ENCODE assay signal across 11 mouse cellular contexts in genomic region chr3:119537884-119538283, GRCm38 (mm10).
DNase-seq lines count a peak whose midpoint lies in the region; ATAC-seq and TF ChIP-seq lines count a peak whose summit lies in the region.
"Had no signal": no experiment of that assay in that cellular context is flagged by ENCODE, and none has a peak within 500 bp of the region (broad histone marks: within the 10 kb centered on the region; RNA-seq: fewer than 3 reads in every experiment).

No protein-coding gene starts in this region.

- DNase-seq in adrenal gland, postnatal 14 days: peak; percentile 9
- no peak for DNase-seq in adrenal gland, postnatal 36 days
- no peak for DNase-seq in kidney, adult 2 months
- DNase-seq in kidney, adult 9 months: no peak
- no peak for DNase-seq in midbrain, postnatal 0 days (ENCODE audit: low spot score)
- no peak for DNase-seq in stomach, postnatal 0 days (ENCODE audit: low spot score)
- no peak for DNase-seq in thymus, postnatal 4 days
- DNase-seq: layer of hippocampus, postnatal 36 days; liver, embryonic 13.5 days had no signal

- H3K9ac ChIP-seq in midbrain, postnatal 0 days (replicated peaks; ENCODE audit: low read length, poor library complexity, severe bottlenecking): no peak overlapping the region
- no peak overlapping the region for H3K9ac ChIP-seq in midbrain, embryonic 13.5 days (replicated peaks)
- no peak overlapping the region for H3K9ac ChIP-seq in stomach, postnatal 0 days (ENCODE audit: low read length)
- H3K9ac ChIP-seq: embryonic facial prominence, embryonic 13.5 days; liver, embryonic 13.5 days had no signal

- H3K4me1 ChIP-seq in kidney, adult 2 months (ENCODE audit: control insufficient read depth, insufficient read depth, low read length): no peaks in the 10 kb centered on the region
- H3K4me1 ChIP-seq in midbrain, postnatal 0 days (ENCODE audit: insufficient read depth, low read length): no peaks in the 10 kb centered on the region
- no peaks in the 10 kb centered on the region for H3K4me1 ChIP-seq in midbrain, embryonic 13.5 days (replicated peaks)
- H3K4me1 ChIP-seq in stomach, postnatal 0 days (replicated peaks; ENCODE audit: control insufficient read depth, insufficient read depth): no peaks in the 10 kb centered on the region
- H3K4me1 ChIP-seq: embryonic facial prominence, embryonic 13.5 days; liver, embryonic 13.5 days had no signal

- no peak overlapping the region for H3K4me3 ChIP-seq in kidney, adult 2 months (ENCODE audit: insufficient read depth, low read depth, low read length)
- H3K4me3 ChIP-seq in midbrain, postnatal 0 days (ENCODE audit: low read depth, low read length): no peak overlapping the region
- no peak overlapping the region for H3K4me3 ChIP-seq in midbrain, embryonic 13.5 days (replicated peaks)
- H3K4me3 ChIP-seq in stomach, postnatal 0 days (ENCODE audit: low read depth, low read length): no peak overlapping the region
- H3K4me3 ChIP-seq: embryonic facial prominence, embryonic 13.5 days; liver, embryonic 13.5 days had no signal

- H3K27me3 ChIP-seq in kidney, adult 2 months (replicated peaks; ENCODE audit: control insufficient read depth, insufficient read depth, low read length): no peaks in the 10 kb centered on the region
- no peaks in the 10 kb centered on the region for H3K27me3 ChIP-seq in midbrain, postnatal 0 days (ENCODE audit: insufficient read depth, low read length)
- H3K27me3 ChIP-seq in midbrain, embryonic 13.5 days: no peaks in the 10 kb centered on the region
- no peaks in the 10 kb centered on the region for H3K27me3 ChIP-seq in stomach, postnatal 0 days (ENCODE audit: control insufficient read depth, insufficient read depth, low read length)
- H3K27me3 ChIP-seq: embryonic facial prominence, embryonic 13.5 days; liver, embryonic 13.5 days had no signal

- TF ChIP-seq EP300 in stomach, postnatal 0 days (optimal IDR thresholded peaks at IDR 0.05): no peak

- TF ChIP-seq CTCF in kidney, adult 2 months (conservative IDR thresholded peaks at IDR 0.05; ENCODE audit: insufficient read depth, insufficient read length, low read depth, low read length): peak; percentile 43
- peak; percentile 35; the same call in 1 of the 2 replicates for TF ChIP-seq CTCF in midbrain, postnatal 0 days (IDR thresholded peaks at IDR 0.05)
- TF ChIP-seq CTCF in stomach, postnatal 0 days (IDR thresholded peaks at IDR 0.05; ENCODE audit: low read depth): peak; percentile 60

- ATAC-seq in midbrain, postnatal 0 days (ENCODE audit: low FRiP score): no peak
- ATAC-seq in midbrain, embryonic 13.5 days: no peak
- no peak for ATAC-seq in stomach, postnatal 0 days (ENCODE audit: low FRiP score, low TSS enrichment)

- no peak overlapping the region for H3K27ac ChIP-seq in kidney, adult 2 months (ENCODE audit: insufficient read depth, low read depth, low read length)
- no peak overlapping the region for H3K27ac ChIP-seq in midbrain, postnatal 0 days (ENCODE audit: low read depth, low read length)
- no peak overlapping the region for H3K27ac ChIP-seq in midbrain, embryonic 13.5 days
- no peak overlapping the region for H3K27ac ChIP-seq in stomach, postnatal 0 days (replicated peaks)
- H3K27ac ChIP-seq: embryonic facial prominence, embryonic 13.5 days; liver, embryonic 13.5 days had no signal

- no peak overlapping the region for H3K4me2 ChIP-seq in midbrain, postnatal 0 days (ENCODE audit: low read depth, low read length, poor library complexity, severe bottlenecking)
- no peak overlapping the region for H3K4me2 ChIP-seq in midbrain, embryonic 13.5 days (replicated peaks)
- H3K4me2 ChIP-seq in stomach, postnatal 0 days (replicated peaks; ENCODE audit: low read depth): no peak overlapping the region
- H3K4me2 ChIP-seq: embryonic facial prominence, embryonic 13.5 days; liver, embryonic 13.5 days had no signal

- no peaks in the 10 kb centered on the region for H3K36me3 ChIP-seq in kidney, adult 2 months (ENCODE audit: control insufficient read depth, insufficient read depth, low read length)
- H3K36me3 ChIP-seq in midbrain, postnatal 0 days (ENCODE audit: insufficient read depth, low read length): no peaks in the 10 kb centered on the region
- H3K36me3 ChIP-seq in midbrain, embryonic 13.5 days: no peaks in the 10 kb centered on the region
- no peaks in the 10 kb centered on the region for H3K36me3 ChIP-seq in stomach, postnatal 0 days (ENCODE audit: control insufficient read depth, insufficient read depth, low read length)
- H3K36me3 ChIP-seq: embryonic facial prominence, embryonic 13.5 days; liver, embryonic 13.5 days had no signal

- WGBS in kidney, adult 2 months: 74% methylated on average over 7 of the region's 7 CpGs
- 81% methylated on average over 7 of the region's 7 CpGs for WGBS in midbrain, postnatal 0 days
- WGBS in midbrain, embryonic 13.5 days: 80% methylated on average over 7 of the region's 7 CpGs
- WGBS in stomach, postnatal 0 days: 75% methylated on average over 7 of the region's 7 CpGs

- no peaks in the 10 kb centered on the region for H3K9me3 ChIP-seq in midbrain, postnatal 0 days (ENCODE audit: low read length)
- H3K9me3 ChIP-seq in midbrain, embryonic 13.5 days: no peaks in the 10 kb centered on the region
- H3K9me3 ChIP-seq in stomach, postnatal 0 days (ENCODE audit: control insufficient read depth, low read length): no peaks in the 10 kb centered on the region
- H3K9me3 ChIP-seq: embryonic facial prominence, embryonic 13.5 days; liver, embryonic 13.5 days had no signal

- TF ChIP-seq POLR2A in kidney, adult 2 months (IDR thresholded peaks at IDR 0.05; ENCODE audit: low read depth, low read length): no peak
